Mouse (Mus musculus) midbrain, postnatal 0 days (tissue): Measurements from ENCODE around the gene Gm20388. TPM values are rescaled to one million over a fixed set of nuclear protein-coding genes. Genes with fewer than 3 reads are reported as not detected.

Experiments used
- ATAC-seq: fragments of 200-750 bp; cut with Nextera tagmentation; 2 replicates; pipeline ENCODE4 v1.8.0; 2017; ENCODE audit warnings: moderate number of reproducible peaks, mild to moderate bottlenecking, moderate TSS enrichment, moderate library complexity; ENCODE audit not compliant: low FRiP score
- DNase-seq: peaks from one replicate; pipeline ENCODE4 v3.0.0-alpha.2; 2015; ENCODE audit warnings: low spot score
- H3K27ac ChIP-seq: fragments of 300-500 bp; sonication (generic); 2 replicates; pipeline ENCODE4 v1.5.1; 2014; ENCODE audit warnings: low read depth, mild to moderate bottlenecking, low read length, mixed read lengths
- H3K27me3 ChIP-seq: fragments of 300-500 bp; sonication (generic); 2 replicates; pipeline ENCODE4 v1.6.1; 2014; ENCODE audit warnings: low read length, control low read depth, mixed read lengths; ENCODE audit not compliant: insufficient read depth
- H3K36me3 ChIP-seq: fragments of 300-500 bp; sonication (generic); 2 replicates; pipeline ENCODE4 v1.6.1; 2014; ENCODE audit warnings: low read length, control low read depth, mixed read lengths; ENCODE audit not compliant: insufficient read depth
- H3K4me1 ChIP-seq: fragments of 300-500 bp; sonication (generic); 2 replicates; pipeline ENCODE4 v1.6.1; 2014; ENCODE audit warnings: mild to moderate bottlenecking, control low read depth, antibody characterized with exemption, low read length, mixed read lengths; ENCODE audit not compliant: insufficient read depth
- H3K4me2 ChIP-seq: fragments of 300-500 bp; sonication (generic); 2 replicates; pipeline ENCODE4 v1.6.1; 2014; ENCODE audit warnings: low read depth, mild to moderate bottlenecking, low read length, mixed read lengths; ENCODE audit not compliant: poor library complexity, severe bottlenecking
- H3K4me3 ChIP-seq: fragments of 300-500 bp; sonication (generic); 2 replicates; pipeline ENCODE4 v1.5.1; 2014; ENCODE audit warnings: low read depth, mild to moderate bottlenecking, low read length, moderate library complexity
- H3K9ac ChIP-seq: fragments of 300-500 bp; sonication (generic); replicated peaks from 2 replicates; pipeline ENCODE4 v1.6.1; 2014; ENCODE audit warnings: mild to moderate bottlenecking, low read length, moderate library complexity, mixed read lengths; ENCODE audit not compliant: poor library complexity, severe bottlenecking
- H3K9me3 ChIP-seq: fragments of 300-500 bp; sonication (generic); 2 replicates; pipeline ENCODE4 v1.6.1; 2016; ENCODE audit warnings: low read length, control low read depth
- CTCF ChIP-seq: IDR thresholded peaks from 2 replicates; pipeline ENCODE4 v1.5.1; 2016; ENCODE audit warnings: antibody characterized with exemption, mild to moderate bottlenecking
- WGBS: fragments of 180-500 bp; shearing (Covaris S2); extraction: QIAGEN DNeasy Blood & Tissue Kit; methylation state at CpG from one replicate; pipeline ENCODE4 v1.1.7; 2014; 5-methylcytosine and 5-hydroxymethylcytosine counted together
- polyA plus RNA-seq: library from polyadenylated mRNA; unstranded; fragments of >200 nt; fragmentation: Nextera tagmentation; extraction: Ambion mirVana; gene quantifications from 2 replicates; pipeline ENCODE4 v1.2.1, GENCODE M21; 2015
- total RNA-seq: library from RNA; depleted of rRNA; stranded (reverse); fragments of >200 nt; gene quantifications from 2 replicates; pipeline ENCODE4 v1.2.3, GENCODE M21; 2014

Gm20388 gene
- total and polyA plus RNA-seq, 2 experiments from 2014 or later, result 74.2 TPM; not detected in 1

DNA sequence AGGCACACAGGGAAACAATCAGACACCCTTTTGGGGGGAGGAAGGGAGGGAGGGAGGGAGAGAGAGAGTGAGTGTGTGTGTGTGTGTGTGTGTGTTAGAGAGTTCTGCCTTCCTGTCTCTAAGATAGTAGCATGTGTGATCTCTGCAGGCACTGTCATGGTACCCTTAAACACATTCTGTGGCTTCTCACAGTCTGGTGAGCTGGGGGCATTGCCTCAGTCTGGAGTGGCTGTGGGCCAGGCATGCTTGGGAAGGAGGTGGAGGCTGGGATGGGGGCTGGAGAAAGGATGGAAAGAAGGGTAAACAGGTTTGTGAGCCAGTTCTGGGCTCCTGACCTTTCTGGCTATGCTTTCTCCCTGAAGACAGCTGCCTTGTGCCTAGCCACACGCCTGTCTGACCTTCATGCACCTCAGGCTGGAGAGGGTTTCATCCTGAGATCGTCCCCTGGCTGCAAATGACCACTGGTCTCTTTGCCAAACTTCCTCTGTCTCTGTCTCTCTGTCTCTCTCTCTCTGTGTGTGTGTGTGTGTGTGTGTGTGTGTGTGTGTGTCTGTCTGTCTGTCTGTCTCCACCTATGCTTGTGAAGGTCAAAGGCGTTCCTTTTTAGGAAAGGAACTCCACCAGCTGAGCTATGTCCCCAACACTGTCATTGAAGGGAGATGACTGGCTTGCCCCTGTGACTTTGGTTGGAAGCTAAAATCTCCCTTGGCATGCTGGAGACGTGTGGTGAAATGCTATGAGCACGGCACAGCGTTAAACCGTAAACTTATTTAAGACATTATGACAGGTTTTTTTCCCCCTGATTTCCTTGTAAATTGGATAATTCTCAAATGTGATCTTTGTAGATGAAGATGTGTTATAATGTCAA, 4195.9 kb downstream of the Gm20388 start:
- H3K36me3 ChIP-seq, result no peaks in the 10 kb centered on the region
- H3K4me1 ChIP-seq, result peaks cover 5% of the 10 kb centered on the region; the same call in 1 of the 2 replicates
- WGBS, result 88% methylated on average over 7 of the region's 7 CpGs
- H3K4me2 ChIP-seq, result no peak overlapping the region
- H3K27me3 ChIP-seq, result no peaks in the 10 kb centered on the region
- no peak overlapping the region for H3K27ac ChIP-seq
- no peak for TF ChIP-seq CTCF
- H3K9ac ChIP-seq, result no peak overlapping the region
- H3K9me3 ChIP-seq, result no peaks in the 10 kb centered on the region
- H3K4me3 ChIP-seq, result no peak overlapping the region
- DNase-seq (no peak), ATAC-seq (no peak)

DNA sequence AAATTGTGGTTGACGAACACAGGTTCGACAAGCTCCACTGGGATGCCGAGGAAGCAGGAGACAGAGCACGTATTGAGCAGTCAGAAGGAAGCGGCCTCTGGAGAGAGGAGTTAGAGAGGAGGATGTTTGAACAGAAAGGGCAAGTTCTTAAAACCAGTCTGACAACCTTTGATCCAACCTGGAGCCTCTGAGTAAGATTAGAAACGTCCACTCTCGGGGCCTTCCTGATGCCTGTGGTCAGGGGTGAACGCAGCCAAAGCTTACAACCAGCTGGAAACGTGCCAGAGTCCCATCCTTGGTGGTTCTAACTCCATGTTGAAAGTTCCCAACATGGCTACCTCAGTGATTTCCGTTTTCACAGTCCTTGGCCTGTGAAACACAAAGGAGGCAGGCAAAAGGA, 4202.5 kb downstream of the Gm20388 start:
- Histone ChIP-seq H3K27me3 (no peaks in the 10 kb centered on the region), H3K4me3 (no peak overlapping the region), H3K27ac (no peak overlapping the region), H3K9ac (no peak overlapping the region), H3K4me2 (no peak overlapping the region), H3K4me1 (peaks cover 3% of the 10 kb centered on the region; the same call in 1 of the 2 replicates), H3K36me3 (no peaks in the 10 kb centered on the region), H3K9me3 (no peaks in the 10 kb centered on the region)
- ATAC-seq (no peak), DNase-seq (no peak)
- 80% methylated on average over 10 of the region's 10 CpGs for WGBS
- TF ChIP-seq CTCF, result no peak

DNA sequence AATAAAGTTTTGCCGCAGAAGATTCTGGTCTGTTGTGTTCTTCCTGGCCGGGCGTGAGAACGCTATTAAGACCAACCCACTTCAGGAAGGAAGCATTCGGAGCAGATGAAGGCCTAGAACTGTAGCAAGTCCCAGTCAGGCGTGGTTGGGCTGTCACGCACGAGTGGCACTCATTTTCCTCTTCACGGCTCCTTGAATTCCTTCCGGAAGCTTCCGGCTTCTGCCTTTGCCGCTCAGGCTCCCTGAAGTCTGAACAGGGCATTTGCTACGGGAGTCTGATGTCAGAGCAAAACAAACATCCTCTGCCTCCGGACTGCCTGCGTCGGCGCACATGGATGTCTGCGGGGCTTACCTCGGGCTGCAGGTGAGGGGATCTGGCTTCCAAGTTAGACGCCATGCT, 4214.6 kb downstream of the Gm20388 start:
- no peaks in the 10 kb centered on the region for H3K27me3 ChIP-seq
- H3K9me3 ChIP-seq, result 0 out of 2 replicates have a peak, but pooled peaks cover 6% of the 10 kb centered on the region
- 96% methylated on average over 20 of the region's 20 CpGs for WGBS
- TF ChIP-seq CTCF, result no peak
- ATAC-seq (no peak), DNase-seq (no peak)
- no peak overlapping the region for H3K4me3 ChIP-seq
- H3K27ac ChIP-seq, result no peak overlapping the region
- H3K4me2 ChIP-seq, result no peak overlapping the region
- H3K36me3 ChIP-seq, result no peaks in the 10 kb centered on the region
- H3K4me1 ChIP-seq, result no peaks in the 10 kb centered on the region
- H3K9ac ChIP-seq, result no peak overlapping the region

DNA sequence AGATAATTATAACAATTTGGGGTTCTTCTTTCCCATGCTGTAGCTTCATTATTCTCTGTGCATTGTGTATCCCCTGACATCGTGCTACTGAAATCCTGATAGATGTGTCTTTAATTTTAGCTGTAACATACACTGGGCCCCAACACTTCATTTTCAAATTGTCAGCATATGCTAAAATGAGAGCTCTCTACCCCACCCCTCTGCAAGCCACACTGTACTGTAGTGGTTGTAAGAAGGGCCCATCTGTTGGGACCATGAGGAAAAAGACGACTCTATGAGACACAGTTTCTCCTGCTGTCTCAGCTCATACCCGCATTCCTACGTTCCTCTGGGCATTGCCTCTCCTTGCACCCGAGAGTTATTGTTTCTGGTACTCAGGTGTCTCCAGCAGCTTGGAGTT, 4226.6 kb downstream of the Gm20388 start:
- no peak overlapping the region for H3K27ac ChIP-seq
- H3K4me3 ChIP-seq, result no peak overlapping the region
- no peak for TF ChIP-seq CTCF
- peaks cover 6% of the 10 kb centered on the region; the same call in 1 of the 2 replicates for H3K4me1 ChIP-seq
- ATAC-seq (no peak), DNase-seq (no peak)
- no peak overlapping the region for H3K9ac ChIP-seq
- H3K9me3 ChIP-seq, result no peaks in the 10 kb centered on the region
- H3K27me3 ChIP-seq, result no peaks in the 10 kb centered on the region
- 72% methylated on average over 5 of the region's 5 CpGs for WGBS
- no peak overlapping the region for H3K4me2 ChIP-seq
- no peaks in the 10 kb centered on the region for H3K36me3 ChIP-seq

DNA sequence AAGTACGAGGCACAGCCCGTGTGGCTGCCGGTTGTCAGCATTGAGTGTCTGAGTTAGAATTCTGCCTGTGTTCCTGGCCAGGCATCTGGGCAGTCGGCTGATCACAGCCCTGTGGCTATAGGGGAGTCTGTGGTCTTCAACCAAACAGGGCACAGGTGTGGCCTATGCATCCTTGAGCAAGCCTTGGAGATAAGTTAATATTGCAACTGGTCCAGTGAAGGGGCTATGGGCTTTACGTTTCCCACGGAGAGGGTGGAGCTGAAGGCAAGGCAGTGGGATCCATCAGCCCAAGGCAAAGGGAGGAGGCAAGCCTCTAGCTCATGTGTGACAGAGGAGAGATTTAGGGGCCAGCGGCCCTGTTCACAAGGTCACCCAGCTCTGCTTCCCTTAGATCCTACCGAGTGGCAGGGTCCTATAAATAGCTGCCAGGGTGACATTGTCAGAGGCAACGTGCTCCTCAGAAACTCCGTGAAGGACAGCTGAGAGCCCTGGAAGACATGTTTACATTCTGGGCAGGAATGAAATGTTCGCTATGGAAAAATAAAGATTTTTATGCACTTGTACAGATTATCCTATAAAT, 4229.7 kb downstream of the Gm20388 start:
- H3K27ac ChIP-seq, result peak overlapping the region; percentile 4; the same call in 1 of the 2 replicates
- DNase-seq, result no peak
- no peaks in the 10 kb centered on the region for H3K36me3 ChIP-seq
- no peaks in the 10 kb centered on the region for H3K27me3 ChIP-seq
- no peaks in the 10 kb centered on the region for H3K9me3 ChIP-seq
- no peak for ATAC-seq
- H3K4me2 ChIP-seq, result no peak overlapping the region
- TF ChIP-seq CTCF, result no peak
- no peak overlapping the region for H3K4me3 ChIP-seq
- H3K4me1 ChIP-seq, result peaks cover 9% of the 10 kb centered on the region; the same call in 1 of the 2 replicates
- H3K9ac ChIP-seq, result no peak overlapping the region
- WGBS, result 63% methylated on average over 11 of the region's 11 CpGs

DNA sequence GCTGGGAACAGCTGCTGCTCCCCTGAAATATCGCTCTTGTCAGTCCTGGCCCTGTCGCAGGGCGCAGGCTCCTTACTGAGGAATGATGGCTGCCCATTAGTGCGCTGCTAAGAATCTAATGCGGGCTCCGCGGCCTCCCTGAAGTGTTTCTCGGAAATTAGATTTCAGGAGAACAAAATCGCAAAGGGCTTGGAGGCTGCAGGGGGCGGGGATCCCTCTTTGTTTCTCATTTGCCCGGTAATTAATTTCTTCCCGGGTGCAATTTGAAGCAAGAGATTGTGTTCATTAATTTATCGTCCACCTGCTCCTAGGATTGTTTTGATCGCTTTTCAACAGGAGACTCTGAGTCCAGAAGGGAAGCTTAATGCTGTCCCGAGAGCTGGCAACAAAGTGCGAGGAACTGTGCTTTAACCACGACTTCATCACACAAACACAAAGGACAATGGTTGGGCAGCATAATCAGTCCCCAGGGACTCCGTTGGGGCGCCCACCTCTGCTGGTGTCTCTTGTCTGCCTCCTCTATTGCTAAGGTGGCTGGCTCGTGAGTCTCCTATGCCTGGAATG, 4230.3 kb downstream of the Gm20388 start:
- Histone ChIP-seq H3K36me3 (no peaks in the 10 kb centered on the region), H3K9ac (no peak overlapping the region), H3K27me3 (no peaks in the 10 kb centered on the region), H3K27ac (peak overlapping the region; percentile 4; the same call in 1 of the 2 replicates), H3K4me1 (peaks cover 9% of the 10 kb centered on the region; the same call in 1 of the 2 replicates), H3K9me3 (no peaks in the 10 kb centered on the region), H3K4me2 (no peak overlapping the region), H3K4me3 (no peak overlapping the region)
- 25% methylated on average over 20 of the region's 20 CpGs for WGBS
- no peak for TF ChIP-seq CTCF
- ATAC-seq, result no peak
- peak; percentile 77 for DNase-seq
